Mouse (Mus musculus) kidney, postnatal 0 days (tissue): ENCODE results near the gene Ska2. TPM values are rescaled to one million over a fixed set of nuclear protein-coding genes. Genes with fewer than 3 reads are reported as not detected.
A peak's percentile ranks its signal among the peaks of the same experiment; 100 is the strongest.

Source experiments
- ATAC-seq: fragments of 200-750 bp; cut with Nextera tagmentation; replicated peaks from 2 replicates; pipeline ENCODE4 v1.8.0; 2017; ENCODE audit warnings: low read depth, moderate number of reproducible peaks, moderate TSS enrichment, moderate library complexity; ENCODE audit not compliant: low FRiP score
- DNase-seq: peaks from one replicate; pipeline ENCODE4 v3.0.0-alpha.2; 2016; ENCODE audit warnings: low spot score
- H3K27ac ChIP-seq: fragments of 300-500 bp; sonication (generic); 2 replicates; pipeline ENCODE4 v1.5.1; 2014; ENCODE audit warnings: mild to moderate bottlenecking
- H3K27me3 ChIP-seq: fragments of 300-500 bp; sonication (generic); 2 replicates; pipeline ENCODE4 v1.6.1; 2014; ENCODE audit warnings: low read length, mixed read lengths; ENCODE audit not compliant: insufficient read depth
- H3K36me3 ChIP-seq: fragments of 300-500 bp; sonication (generic); 2 replicates; pipeline ENCODE4 v1.6.1; 2014; ENCODE audit warnings: low read length, mixed read lengths; ENCODE audit not compliant: insufficient read depth
- H3K4me1 ChIP-seq: fragments of 300-500 bp; sonication (generic); replicated peaks from 2 replicates; pipeline ENCODE4 v1.6.1; 2014; ENCODE audit warnings: antibody characterized with exemption, low read length, mixed read lengths; ENCODE audit not compliant: insufficient read depth
- H3K4me2 ChIP-seq: fragments of 300-500 bp; sonication (generic); 2 replicates; pipeline ENCODE4 v1.6.1; 2014; ENCODE audit warnings: mild to moderate bottlenecking, low read length, moderate library complexity, mixed read lengths
- H3K4me3 ChIP-seq: fragments of 300-500 bp; sonication (generic); replicated peaks from 2 replicates; pipeline ENCODE4 v1.5.1; 2014; ENCODE audit warnings: low read depth, low read length
- H3K9ac ChIP-seq: fragments of 300-500 bp; sonication (generic); 2 replicates; pipeline ENCODE4 v1.6.1; 2014; ENCODE audit warnings: low read depth, low read length
- H3K9me3 ChIP-seq: fragments of 300-500 bp; sonication (generic); replicated peaks from 2 replicates; pipeline ENCODE4 v1.6.1; 2016; ENCODE audit warnings: low read length, inconsistent platforms, mixed read lengths
- CTCF ChIP-seq: IDR thresholded peaks from 2 replicates; pipeline ENCODE4 v1.5.1; 2016; ENCODE audit warnings: antibody characterized with exemption, low read depth, mild to moderate bottlenecking, moderate library complexity
- WGBS: fragments of 180-500 bp; shearing (Covaris S2); extraction: QIAGEN DNeasy Blood & Tissue Kit; methylation state at CpG from one replicate; pipeline ENCODE4 v1.1.7; 2014; 5-methylcytosine and 5-hydroxymethylcytosine counted together
- polyA plus RNA-seq: library from polyadenylated mRNA; unstranded; fragments of >200 nt; fragmentation: Nextera tagmentation; extraction: Ambion mirVana; gene quantifications from 2 replicates; pipeline ENCODE4 v1.2.1, GENCODE M21; 2015

Ska2 gene
- polyA plus RNA-seq, 1 experiment from 2014 or later = 31.0 TPM

GRCm38 (mm10) chr11:87121864-87122263 is 12.8 kb downstream of the Ska2 start:
- Histone ChIP-seq H3K27me3 (no peaks in the 10 kb centered on the region), H3K36me3 (peaks cover 31% of the 10 kb centered on the region), H3K4me3 (no peak overlapping the region), H3K4me1 (no peaks in the 10 kb centered on the region), H3K9me3 (no peaks in the 10 kb centered on the region), H3K4me2 (no peak overlapping the region), H3K9ac (no peak overlapping the region), H3K27ac (no peak overlapping the region)
- TF ChIP-seq CTCF = no peak
- DNase-seq (no peak), ATAC-seq (no peak)
- 79% methylated on average over 8 of the region's 8 CpGs for WGBS

GRCm38 (mm10) chr11:87125562-87125961 is 16.5 kb downstream of the Ska2 start:
- Histone ChIP-seq H3K4me1 (0 out of 2 replicates have a peak, but pooled peaks cover 9% of the 10 kb centered on the region), H3K27ac (no peak overlapping the region), H3K9me3 (no peaks in the 10 kb centered on the region), H3K4me2 (peak overlapping the region; percentile 57; the same call in 1 of the 2 replicates), H3K9ac (no peak overlapping the region), H3K36me3 (peaks cover 16% of the 10 kb centered on the region), H3K27me3 (no peaks in the 10 kb centered on the region), H3K4me3 (no peak overlapping the region)
- ATAC-seq (no peak), DNase-seq (no peak)
- no peak for TF ChIP-seq CTCF
- 44% methylated on average over 4 of the region's 4 CpGs for WGBS

GRCm38 (mm10) chr11:87126281-87126823 is 17.3 kb downstream of the Ska2 start:
- no peaks in the 10 kb centered on the region for H3K27me3 ChIP-seq
- WGBS = under 1% methylated on average over 12 of the region's 12 CpGs
- 0 out of 2 replicates have a peak, but pooled peaks cover 9% of the 10 kb centered on the region for H3K4me1 ChIP-seq
- H3K36me3 ChIP-seq = peaks cover 13% of the 10 kb centered on the region
- H3K27ac ChIP-seq = peak overlapping the region; percentile 81
- peak overlapping the region; percentile 77 for H3K4me3 ChIP-seq
- H3K9me3 ChIP-seq = no peaks in the 10 kb centered on the region
- peak overlapping the region; percentile 71 for H3K9ac ChIP-seq
- H3K4me2 ChIP-seq = peak overlapping the region; percentile 57
- ATAC-seq (no peak), DNase-seq (peak; percentile 52)
- no peak for TF ChIP-seq CTCF

GRCm38 (mm10) chr11:87126824-87127816 is 18.1 kb downstream of the Ska2 start, which contains the start of gene Trim37:
Trim37 (plus strand) TSS chr11:87127077.
- ATAC-seq = peak; percentile 87

DNA sequence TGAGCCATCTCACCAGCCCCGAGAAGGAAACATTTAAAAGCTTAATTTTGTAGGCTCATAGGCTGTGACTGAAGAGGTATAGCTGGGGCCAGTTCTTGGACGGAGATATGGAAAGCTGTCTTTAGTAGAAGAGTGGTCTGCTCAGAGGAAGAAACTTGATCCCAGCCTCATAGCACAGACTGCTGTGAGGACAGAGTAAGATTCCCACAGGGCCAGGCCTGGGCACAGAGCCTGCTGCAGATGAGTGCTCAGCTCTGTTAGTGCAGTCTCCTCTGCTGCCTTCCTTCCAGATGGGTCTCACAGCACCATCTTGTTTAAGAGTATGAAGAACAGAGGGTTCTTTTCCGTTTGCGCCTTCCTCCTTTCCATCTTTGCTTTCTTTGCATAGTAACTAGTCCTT is 27.2 kb downstream of the Ska2 start:
- no peak for ATAC-seq
- H3K27ac ChIP-seq = no peak overlapping the region
- no peak for TF ChIP-seq CTCF
- H3K4me2 ChIP-seq = no peak overlapping the region
- WGBS = 79% methylated on average over 4 of the region's 4 CpGs
- H3K4me3 ChIP-seq = no peak overlapping the region
- H3K4me1 ChIP-seq = no peaks in the 10 kb centered on the region
- no peaks in the 10 kb centered on the region for H3K27me3 ChIP-seq
- no peak overlapping the region for H3K9ac ChIP-seq
- no peak for DNase-seq
- no peaks in the 10 kb centered on the region for H3K9me3 ChIP-seq
- peaks cover 10% of the 10 kb centered on the region; the same call in 1 of the 2 replicates for H3K36me3 ChIP-seq

More at GRCm38 (mm10) chr11:87126824-87127816, 18.1 kb downstream of the Ska2 start, which contains the start of gene Trim37:
- Histone ChIP-seq H3K9me3 (no peaks in the 10 kb centered on the region), H3K4me3 (peak within 1 kb of the TSS; percentile 77), H3K27ac (peak within 1 kb of the TSS; percentile 81), H3K4me1 (0 out of 2 replicates have a peak, but pooled peaks cover 9% of the 10 kb centered on the region), H3K4me2 (peak within 1 kb of the TSS; percentile 57), H3K9ac (peak within 1 kb of the TSS; percentile 71), H3K36me3 (peaks cover 10% of the 10 kb centered on the region), H3K27me3 (no peaks in the 10 kb centered on the region)
- DNase-seq = peak; percentile 96
- WGBS = under 1% methylated on average over 104 of the region's 105 CpGs
- 0 out of 2 replicates have a peak, but pooled peaks have one; percentile 0 for TF ChIP-seq CTCF

- Histone ChIP-seq H3K9ac (no peak overlapping the region), H3K27me3 (no peaks in the 10 kb centered on the region), H3K4me1 (no peaks in the 10 kb centered on the region), H3K4me3 (no peak overlapping the region), H3K36me3 (no peaks in the 10 kb centered on the region), H3K9me3 (no peaks in the 10 kb centered on the region), H3K4me2 (no peak overlapping the region), H3K27ac (no peak overlapping the region)
- no peak for TF ChIP-seq CTCF
- ATAC-seq (no peak), DNase-seq (no peak)
- 93% methylated on average over 2 of the region's 2 CpGs for WGBS
Observed at GRCm38 (mm10) chr11:87158012-87158411, 49.0 kb downstream of the Ska2 start.
